Mouse (Mus musculus): ENCODE results near the gene Thra.
"Not testable (repeated sequence)": the region's sequence is repeated elsewhere in the genome, so short reads cannot be mapped to it uniquely, and the experiment has no call there.

Thra gene

DNA sequence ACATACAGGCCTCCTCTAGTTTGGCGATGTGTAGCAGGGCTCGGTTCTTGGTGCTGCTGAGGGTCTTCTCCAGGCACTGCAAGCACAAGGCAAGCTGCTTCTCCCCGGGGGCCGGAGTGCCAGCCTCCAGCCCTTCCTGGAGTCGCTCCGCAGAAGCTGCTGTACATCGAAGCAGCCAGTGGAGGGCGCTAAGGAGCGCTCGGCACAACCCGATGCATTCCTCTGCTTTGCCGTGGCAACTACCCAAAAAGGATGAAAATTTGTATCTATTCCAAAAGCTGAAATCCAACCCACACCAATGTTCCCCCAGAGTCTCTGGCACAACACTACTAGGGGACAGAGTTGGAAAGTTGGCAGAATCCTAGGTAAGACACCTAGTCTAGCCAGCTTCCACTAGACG lies 22.5 kb upstream of the Thra start:
- DNase-seq (ENCODE audit: low spot score): no peak

DNA sequence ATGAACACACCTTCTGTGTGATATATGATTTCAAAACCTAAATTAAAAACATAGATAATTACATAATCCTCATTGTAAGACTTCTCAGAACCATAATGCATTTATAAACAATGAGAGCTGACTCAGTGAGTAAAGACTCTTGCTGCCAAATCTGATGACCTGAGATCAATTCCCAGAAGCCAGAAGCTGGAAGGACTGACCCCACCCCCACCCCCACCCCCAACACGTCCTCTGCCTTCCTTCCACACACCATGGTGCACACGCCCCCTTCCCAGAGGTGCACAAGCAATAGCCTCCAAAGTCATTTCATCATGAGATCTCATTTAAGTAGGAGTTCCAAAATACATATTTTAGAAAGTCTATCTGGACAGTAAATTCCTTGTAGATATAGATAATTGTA lies 19.7 kb upstream of the Thra start:
- DNase-seq (ENCODE audit: low spot score): no peak

DNA sequence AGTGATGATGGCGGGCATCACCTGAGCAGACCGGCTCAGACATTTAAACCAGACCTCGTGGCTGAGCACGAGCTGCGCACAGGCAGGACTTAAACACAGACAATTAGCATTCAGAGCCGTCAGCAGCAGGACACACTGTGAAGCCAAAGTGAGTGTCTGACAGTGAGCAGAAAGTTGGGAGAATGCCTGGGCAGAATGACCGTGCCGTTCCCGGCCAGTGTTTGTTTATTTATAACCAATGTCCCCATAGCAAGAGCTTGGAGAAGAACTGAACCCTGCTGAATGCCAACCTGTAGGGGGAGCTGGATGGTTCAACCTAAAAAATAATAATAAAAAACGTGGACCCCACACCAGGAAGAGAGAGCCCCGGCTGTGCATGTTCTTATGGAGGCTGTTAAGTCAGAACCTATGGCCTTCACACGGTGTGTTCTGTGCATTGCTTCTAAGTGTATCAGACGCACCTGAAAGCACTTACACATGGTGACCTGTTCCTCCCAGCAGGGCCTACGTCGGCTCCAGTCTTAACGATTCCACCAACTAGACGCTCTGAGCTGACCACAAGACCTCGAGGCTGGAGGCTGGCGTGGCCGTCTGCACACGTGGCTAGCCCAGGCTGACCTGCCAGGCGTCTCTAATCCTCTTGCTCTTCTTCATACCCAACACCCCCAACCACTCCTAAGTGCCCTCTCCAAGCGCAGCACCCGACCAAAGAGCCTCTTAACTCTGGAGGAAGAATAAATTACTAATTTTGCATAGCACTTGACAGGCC lies 18.8 kb upstream of the Thra start:
- DNase-seq (ENCODE audit: low spot score): no peak

DNA sequence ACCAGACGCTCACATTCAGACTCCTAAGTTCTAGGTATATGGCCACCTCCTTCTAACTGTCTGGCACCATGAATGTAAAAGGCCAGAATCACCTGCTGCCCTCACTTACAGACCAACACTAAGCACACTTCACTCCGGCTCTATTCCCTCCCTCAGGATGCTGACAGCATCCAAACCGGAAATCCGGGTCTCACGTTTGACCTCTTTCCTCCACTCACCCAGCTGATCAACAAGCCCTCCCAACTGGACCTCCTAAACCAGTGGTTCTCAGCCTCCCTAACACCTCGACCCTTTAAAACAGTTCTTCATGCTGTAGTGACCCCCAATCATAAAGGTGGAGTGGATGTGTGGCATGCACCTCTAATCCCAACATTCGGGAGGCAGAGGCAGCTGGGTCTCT lies 17.3 kb upstream of the Thra start:
- DNase-seq (ENCODE audit: low spot score): no peak

DNA sequence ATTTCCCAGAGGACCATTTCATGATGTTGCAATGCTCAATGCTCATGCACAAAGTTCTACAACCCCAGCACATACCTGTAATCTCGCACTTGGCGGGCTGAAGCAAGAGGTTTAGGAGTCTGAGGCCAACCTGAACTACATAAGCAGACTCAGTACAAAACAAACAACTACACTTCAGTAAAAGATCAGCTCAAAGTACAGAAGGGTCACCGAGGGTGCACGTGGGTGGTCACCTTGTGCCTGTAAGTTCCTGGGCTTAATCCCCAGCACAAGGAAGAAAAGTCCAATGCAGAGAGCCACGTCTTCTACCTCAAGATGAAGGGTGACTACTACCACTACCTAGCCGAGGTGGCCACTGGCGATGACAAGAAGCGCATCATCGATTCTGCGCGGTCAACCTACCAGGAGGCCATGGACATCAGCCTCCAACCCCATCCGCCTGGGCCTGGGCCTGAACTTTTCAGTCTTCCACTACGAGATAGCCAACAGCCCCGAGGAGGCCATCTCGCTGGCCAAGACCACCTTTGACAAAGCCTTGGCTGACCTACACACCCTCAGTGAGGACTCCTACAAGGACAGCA lies 14.4 kb upstream of the Thra start:
- DNase-seq (ENCODE audit: low spot score): no peak

DNA sequence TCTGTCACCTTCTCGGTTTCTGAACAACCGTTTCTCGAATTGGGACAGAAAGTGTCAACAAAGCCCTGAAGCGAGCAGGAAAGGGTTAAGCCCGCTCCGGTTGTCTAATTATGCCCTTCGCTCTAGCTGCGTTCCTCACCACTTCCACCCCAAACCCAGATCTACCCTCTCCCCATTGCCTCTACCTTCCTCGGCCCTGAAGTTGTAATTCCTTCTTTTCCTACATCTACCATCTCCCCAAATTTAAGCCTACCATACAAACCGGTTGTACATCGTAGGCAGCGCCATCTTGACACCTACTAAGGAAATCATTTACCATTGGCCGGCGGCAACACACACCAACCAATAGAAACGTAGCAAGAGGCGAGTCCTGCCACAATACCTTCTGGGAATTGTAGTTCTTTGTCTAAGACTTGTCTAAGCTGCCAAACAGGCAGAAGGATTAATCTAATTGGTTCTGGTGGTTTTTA lies 11.3 kb upstream of the Thra start, which contains the start of gene Med24:
TSS of gene Med24 (minus strand) at position 317 of the 470 bp plus-strand sequence.
- peak; percentile 77 for DNase-seq (ENCODE audit: low spot score)

DNA sequence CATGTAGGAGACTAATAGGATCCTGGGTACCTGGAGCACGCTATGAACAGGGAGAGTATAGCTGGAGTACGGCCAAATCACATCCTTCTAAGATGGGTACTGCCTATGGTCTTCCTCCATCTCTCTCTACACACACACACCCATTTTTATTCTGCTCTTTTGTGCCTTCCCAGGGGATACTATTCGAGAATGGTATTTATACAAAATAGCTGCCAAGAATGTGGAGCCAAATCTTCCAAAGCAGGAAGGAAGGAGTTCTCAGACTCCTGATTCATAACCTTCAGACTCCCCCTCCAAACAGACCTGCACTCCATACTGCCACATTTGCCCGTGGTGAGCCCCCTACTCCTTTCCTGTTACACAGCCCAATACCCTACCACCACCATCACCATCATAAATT lies 9.7 kb upstream of the Thra start:
- DNase-seq (ENCODE audit: low spot score): no peak

DNA sequence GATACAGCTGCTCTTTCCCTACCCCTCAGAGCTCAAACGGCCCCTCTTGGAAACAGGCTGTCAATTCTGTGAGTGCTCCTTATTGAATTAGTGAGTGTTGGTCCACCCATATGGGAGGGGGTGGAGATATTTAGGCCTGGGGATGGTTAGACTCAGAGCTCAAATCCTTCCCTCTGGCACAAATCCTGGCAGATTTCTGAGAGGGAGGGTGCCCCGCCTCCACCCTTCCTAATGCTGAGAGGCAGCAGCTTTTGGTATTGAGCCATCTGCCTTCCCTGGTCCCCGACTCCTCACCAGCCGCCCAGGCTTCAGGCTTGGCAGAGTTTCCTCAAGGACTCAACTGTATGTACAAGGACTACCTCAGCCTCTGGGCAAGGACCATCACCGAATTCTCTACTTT lies 9.3 kb upstream of the Thra start:
- DNase-seq (ENCODE audit: low spot score): no peak

DNA sequence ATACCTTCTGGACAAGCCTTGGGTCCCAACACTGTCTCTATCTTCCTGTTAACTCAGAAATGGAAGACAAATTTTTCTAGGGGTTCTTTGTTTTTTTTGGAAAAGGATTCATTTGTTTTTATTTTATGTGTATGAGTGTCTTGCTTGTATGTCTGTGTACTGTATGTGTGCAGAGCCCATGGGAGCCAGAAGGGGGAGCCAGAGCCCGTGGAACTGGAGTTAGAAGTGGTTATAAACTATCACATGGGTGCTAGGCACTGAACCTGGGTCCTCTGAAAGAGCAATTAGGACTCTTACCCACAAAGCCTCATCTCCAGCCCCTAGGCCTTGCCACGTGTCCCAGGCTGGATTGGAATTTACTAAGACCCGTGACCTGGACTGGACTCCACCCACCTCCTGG lies 6.4 kb upstream of the Thra start:
- no peak for DNase-seq (ENCODE audit: low spot score)

DNA sequence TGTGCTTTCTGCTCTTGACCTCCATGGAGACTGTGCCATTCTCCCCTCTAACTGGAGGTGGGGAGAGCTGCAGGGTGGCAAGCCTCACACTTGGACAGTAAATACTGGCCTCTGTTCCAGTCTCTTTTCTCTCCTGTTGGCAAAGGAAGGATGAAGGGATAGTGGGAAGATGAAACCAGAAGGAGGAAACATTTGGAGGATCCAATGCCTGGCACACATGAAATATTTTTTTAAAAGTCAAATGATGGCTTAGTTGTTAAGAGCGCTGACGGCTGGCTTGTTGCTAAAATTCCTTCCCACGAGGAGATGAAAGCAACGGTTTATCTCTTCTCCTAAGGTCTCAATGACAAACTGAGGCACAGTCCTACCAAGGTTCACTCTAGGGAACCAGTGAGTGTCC lies 5.3 kb upstream of the Thra start:
- no peak for DNase-seq (ENCODE audit: low spot score)

DNA sequence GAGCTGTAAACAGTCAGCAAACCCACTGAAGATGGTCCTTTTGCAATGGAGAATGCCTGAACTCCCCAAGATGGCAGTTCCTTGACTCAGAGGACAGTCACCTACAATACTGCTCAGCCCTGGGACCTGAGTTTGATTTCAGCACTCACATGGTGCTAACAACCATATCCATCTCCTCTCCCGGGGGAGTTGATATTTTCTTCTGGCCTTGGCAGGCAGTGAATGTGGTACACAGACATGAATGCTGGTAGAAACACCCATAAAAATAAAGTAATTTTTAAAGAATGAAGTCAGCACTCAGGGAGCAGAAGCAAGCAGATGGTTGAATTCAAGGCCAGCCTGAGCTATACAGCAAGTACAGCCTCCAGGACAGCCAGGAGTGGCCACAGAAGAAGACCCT lies 4.3 kb upstream of the Thra start:
- DNase-seq (ENCODE audit: low spot score): no peak

DNA sequence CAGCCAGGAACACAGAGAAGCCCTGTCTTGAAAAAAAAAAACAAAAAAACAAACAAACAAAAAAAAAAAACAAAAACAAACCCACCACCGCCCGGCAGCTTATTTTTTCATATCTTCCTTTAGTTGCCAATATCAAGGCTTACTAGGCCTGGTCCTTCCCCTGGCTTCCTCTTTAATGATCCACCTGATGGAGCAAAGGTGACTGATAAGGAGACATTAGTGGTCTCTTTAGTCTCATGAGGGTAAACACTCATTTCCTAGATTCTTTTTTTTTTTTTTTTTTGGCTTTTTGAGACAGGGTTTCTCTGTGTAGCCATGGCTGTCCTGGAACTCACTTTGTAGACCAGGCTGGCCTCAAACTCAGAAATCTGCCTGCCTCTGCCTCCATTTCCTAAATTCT lies 3.2 kb upstream of the Thra start:
- DNase-seq (ENCODE audit: low spot score): not testable (repeated sequence)

DNA sequence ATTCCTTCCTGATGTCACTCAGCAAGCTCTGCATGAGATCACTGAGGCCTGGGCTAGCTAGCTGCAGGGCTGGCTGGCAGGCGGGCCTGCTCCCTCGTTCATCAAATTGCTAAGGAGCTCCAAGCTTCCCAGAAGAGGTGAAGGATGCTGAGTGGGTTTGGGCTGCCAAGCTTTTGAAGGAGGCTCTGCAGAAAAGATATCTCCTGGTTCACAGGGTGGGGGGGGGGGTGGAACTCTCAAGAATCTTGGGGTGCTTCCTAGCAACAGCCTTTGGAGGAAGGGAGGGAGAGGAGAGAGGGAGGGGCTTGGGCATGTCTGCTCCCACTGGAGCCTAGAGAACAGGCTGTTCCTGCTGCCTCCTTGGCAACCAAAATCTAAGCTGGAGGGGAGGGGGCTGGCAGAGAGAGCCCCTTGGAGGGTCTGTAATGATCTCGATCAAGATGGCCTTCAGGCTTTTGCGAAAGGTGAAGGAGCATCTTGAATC lies 2.0 kb upstream of the Thra start:
- DNase-seq (ENCODE audit: low spot score): no peak

DNA sequence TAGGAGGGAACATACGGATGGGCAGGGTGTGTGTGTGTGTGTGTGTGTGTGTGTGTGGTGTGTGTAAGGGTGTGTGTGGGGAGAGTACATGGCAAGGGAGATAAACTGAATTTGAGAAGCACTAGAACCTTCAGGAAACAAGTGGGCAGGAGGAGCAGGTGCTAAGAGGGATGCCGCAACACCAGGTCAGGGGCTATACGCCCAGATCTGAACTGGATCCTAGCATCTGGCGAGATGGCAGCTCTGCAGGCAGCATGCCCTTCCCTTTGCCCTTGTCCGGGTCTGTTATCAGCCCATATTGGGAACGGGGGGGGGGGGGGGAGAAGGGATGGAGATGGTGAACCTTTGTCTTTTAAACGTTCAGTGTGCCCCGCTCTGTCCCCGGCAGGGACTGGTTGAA lies 1.5 kb upstream of the Thra start:
- no peak for DNase-seq (ENCODE audit: low spot score)

DNA sequence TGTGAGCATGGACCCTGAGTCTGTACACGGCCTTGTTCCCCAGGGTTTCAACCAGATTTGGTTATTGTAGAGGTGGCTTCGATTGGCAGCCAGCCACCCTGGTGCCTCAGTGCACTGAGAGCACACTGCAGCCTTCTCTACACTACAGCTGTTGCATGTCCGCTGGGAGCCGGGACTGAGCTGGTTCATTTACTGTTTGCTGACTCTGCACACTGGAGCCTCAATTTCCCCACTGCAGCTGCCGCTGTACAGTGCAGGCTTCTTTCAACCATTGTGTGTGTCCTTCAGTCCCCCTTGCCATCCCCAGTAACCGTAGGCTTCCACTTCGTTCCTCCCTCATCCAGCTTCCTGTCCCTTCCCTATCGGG lies 429 bp upstream of the Thra start:
- DNase-seq (ENCODE audit: low spot score): no peak

DNA sequence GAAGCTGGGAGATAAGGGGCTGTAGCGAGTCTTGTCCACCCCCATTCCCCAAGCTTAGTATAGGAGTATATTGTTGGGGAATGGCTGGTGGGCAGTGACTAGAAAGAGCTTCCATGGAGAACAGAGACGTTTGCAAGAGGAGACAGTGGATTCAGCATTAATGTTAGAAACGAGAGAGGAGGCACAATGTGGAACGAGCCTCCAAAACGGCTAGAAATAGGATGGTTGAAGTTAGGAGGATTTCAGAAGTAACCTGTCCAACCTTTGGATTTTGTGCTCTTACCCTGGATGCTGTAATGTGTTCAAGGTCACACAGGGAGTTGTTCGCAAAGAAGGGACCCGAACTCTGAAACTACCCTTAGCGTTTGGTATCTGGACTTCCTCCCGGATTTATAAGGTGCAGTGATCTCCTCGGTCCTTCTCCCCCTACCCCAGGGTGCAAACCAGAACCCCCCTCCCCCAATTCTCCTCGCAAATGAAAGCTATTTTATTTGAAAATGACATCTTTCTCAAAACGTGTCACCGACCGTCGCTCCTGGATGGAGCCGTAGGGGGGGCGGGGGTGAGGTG lies 698 bp downstream of the Thra start:
- DNase-seq (ENCODE audit: low spot score): no peak

DNA sequence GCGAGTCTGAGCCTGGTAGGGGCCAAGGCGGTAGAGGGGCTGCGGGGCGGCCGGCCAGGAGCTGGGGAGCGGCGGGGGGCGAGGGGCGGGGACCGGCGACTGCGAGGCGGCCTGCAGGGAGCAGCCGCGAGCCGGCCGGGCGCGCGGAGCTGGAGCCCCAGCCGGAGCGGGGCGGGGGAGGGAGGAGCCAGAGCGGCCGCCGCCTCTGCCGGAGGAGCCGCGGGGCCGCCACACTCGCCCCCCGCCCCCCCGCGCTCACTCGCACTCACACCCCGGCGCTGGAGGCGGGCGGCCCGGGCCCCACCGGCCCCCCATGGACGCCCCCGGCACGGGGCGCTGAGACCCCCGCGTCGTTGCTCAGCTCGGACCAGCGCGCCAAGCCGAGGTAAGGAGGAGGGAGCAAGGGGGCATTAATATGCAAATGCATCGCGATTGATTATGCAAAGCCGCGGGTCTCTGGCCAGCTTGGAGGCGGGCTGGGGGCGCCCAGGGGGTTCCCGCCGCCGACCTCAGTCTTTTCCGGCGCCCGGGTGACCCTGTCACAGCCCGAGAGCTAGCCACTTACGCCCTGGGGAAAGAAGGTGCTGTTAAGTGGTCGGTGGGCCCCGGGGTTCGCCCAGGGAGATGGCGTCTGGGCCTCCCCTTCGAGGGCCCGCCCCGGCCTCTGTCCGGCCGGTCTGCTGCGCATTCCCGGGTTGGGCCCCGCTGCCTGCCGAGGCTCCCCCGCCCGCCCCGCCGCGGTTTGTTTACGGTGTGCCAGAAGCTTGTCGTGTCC lies 1.4 kb downstream of the Thra start:
- DNase-seq (ENCODE audit: low spot score): peak; percentile 63

DNA sequence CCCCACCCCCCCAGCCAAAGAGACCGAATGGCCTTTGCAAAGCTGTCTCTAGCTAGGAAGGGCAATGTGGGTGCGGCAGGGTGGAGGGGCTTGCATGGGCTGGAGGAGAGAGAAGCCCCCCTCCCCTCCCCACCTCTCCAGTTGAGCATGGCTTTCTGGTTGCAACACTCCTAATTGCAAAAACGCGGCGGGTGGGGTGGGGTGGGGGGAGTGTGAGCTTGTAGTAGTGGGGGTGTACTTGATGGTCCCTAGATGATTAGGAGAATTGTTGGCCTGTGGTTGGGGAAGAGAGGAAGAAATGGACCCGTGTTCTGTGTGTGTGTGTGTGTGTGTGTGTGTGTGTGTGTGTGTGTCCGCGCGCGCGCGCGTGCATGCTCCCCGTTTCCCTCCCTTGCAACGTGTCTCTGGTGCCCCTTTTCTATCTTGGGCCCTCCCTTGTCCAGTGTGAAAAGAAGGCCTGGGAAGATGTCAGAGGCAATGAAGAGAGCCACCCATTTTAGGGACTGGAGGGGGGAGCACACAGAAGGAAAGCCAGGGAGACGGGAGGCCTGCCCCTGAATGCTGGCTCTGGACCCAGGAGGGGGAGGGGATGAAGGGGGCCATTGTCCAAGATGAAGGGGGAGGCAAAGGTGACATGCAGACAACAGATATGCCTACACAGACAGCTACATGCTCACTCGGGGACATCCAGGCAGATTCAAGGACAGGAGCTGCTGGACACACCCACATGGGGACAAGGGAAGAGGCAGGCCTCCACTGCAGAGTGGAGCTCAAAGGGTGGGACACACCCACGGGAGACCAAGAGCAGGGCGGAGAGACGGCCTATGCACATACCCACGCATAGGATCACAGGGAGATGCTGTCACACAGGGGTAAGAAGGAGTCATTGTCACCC lies 2.2 kb downstream of the Thra start:
- DNase-seq (ENCODE audit: low spot score): no peak

DNA sequence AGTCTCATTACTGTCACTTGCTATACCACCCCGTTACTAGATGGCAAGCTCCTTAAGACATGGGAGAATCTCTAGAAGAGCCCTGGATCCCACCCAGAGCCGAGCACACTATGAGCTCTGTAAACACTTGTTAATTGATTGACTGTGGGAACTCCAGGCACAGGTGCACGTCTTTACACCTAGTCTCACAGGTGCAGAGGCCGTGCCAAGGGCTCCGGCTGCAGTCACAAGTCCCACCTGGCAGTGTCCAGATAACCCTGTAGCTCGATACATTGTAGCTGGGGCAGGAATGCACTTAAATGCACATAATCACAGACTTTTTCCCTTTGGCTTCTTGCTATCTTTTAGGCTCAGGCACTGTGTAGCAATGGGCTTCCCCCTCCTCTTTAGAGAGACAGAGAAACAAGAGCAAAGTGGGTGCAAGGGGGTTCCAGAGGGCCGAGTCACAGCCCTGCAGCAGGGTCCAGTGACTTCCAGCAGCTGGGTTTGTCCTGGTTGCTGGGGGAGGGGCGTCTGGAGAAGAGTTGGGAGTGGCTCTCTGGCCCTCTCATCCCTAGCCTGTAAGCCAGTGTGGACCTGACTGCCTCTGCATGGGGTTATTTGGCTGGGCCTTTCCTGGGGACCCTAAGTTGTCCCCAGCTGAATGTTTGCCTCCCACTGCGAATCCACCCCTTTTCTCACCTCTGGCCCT lies 3.4 kb downstream of the Thra start:
- no peak for DNase-seq (ENCODE audit: low spot score)

DNA sequence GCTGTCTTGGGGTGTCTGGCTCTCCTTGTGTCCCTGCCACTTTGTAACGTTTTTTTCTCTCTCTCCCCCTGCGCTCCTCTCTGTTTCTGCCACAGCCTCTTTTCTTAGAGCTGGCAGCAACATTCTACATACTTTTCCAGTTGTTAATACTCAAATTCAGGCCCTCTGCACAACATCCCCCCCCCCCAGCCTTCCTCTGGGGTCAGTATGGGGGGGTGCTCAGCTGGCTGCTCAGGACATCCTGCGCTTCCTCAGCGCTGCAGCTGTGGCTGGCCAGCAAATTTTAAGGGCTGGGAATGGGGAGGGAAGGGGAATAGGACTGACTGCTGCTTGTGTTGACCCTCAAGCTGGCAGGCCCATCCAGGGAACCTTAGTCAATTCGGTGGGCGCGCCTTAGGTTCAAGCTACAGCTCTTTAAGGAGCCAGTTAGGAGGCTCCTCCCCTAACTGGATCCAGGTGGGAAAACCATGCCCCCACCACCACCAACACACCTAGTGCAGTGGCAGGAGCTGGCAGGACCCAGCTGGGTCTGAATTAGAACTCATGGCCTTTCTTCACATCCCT lies 4.1 kb downstream of the Thra start:
- no peak for DNase-seq (ENCODE audit: low spot score)
